Mouse (Mus musculus): ENCODE measurements around the gene Ankrd40. TPM values are rescaled to one million over a fixed set of nuclear protein-coding genes. Genes with fewer than 3 reads are reported as not detected.

The Ankrd40 gene
- polyA plus RNA-seq, 1 experiment from 2014 or later: 11.1 TPM

DNA sequence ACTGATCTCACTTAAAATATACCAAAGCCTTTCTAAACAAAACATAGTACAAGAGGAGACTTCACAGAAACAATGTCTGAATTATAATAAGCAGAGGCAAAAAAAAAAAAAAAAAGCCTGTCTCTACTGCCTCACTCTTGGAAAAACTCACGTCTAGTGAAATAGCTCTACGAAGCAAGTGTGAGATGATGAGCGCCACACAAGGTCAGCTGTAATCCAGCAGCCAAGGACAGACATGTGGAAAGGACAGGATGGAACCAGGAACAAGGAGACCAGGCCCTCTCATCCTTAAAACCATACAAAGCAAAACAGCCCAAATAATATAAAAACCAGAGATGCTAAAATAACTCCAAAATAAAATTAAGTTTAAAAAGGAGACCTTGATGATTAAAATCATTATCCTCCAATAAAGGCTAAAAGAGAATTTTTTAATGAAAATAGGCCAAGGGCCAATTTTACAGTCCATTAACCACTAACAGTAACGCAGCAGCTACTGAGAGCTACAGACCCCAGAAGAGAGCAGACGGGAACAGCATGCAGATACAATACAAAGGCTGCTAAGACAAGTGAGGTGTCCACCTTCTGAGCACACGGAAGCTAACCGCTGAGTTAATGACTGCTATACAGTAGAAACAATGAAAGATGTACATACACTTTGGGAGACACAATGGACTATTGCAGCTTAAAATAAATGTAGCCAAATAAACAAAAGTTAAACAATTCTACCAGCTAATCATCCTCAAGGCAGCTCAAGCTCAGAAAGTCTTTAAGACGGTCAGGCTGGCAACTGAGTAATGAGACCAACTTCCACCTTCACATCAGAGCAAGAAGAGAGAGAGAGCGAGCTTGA lies 32.6 kb upstream of the Ankrd40 start:
- Histone ChIP-seq H3K9me3 (replicated peaks; ENCODE audit: control insufficient read depth, low read length) (no peaks in the 10 kb centered on the region), H3K36me3 (ENCODE audit: control insufficient read depth, insufficient read depth, low read length) (peaks cover 26% of the 10 kb centered on the region), H3K4me1 (ENCODE audit: control insufficient read depth, insufficient read depth, low read length) (no peaks in the 10 kb centered on the region), H3K27me3 (ENCODE audit: control insufficient read depth, insufficient read depth, low read length) (no peaks in the 10 kb centered on the region), H3K9ac (ENCODE audit: low read length) (no peak overlapping the region), H3K4me2 (ENCODE audit: low read depth, low read length) (no peak overlapping the region), H3K4me3 (replicated peaks; ENCODE audit: low read length) (no peak overlapping the region), H3K27ac (ENCODE audit: low read length) (no peak overlapping the region)
- ATAC-seq (ENCODE audit: insufficient read depth, low FRiP score): no peak
- 82% methylated on average over 9 of the region's 9 CpGs for WGBS

DNA sequence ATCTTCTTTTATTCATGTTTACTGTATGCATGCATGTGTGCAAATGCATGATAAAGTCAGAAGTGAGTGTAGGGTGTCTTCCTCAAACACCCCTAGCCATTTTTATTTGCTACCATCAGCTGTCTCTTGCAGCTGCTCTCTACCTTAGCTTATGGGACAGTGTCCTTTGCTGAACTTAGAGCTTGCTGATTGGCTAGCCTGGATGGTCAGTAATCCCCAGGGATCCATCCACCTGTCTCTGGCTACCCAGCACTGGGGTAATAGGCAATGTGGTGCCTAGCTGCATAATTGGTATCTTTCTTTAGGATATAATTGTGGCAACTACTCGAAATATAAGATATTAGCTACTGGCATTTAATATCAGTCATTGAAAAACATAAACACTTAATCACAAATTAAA lies 15.1 kb upstream of the Ankrd40 start:
- no peak overlapping the region for H3K4me2 ChIP-seq (ENCODE audit: low read depth, low read length)
- ATAC-seq (ENCODE audit: insufficient read depth, low FRiP score): no peak
- no peaks in the 10 kb centered on the region for H3K27me3 ChIP-seq (ENCODE audit: control insufficient read depth, insufficient read depth, low read length)
- no peak overlapping the region for H3K9ac ChIP-seq (ENCODE audit: low read length)
- H3K4me1 ChIP-seq (ENCODE audit: control insufficient read depth, insufficient read depth, low read length): peaks cover 36% of the 10 kb centered on the region
- no peak overlapping the region for H3K27ac ChIP-seq (ENCODE audit: low read length)
- no peaks in the 10 kb centered on the region for H3K36me3 ChIP-seq (ENCODE audit: control insufficient read depth, insufficient read depth, low read length)
- WGBS: 85% methylated on average over 1 of the region's 1 CpGs
- no peak overlapping the region for H3K4me3 ChIP-seq (replicated peaks; ENCODE audit: low read length)
- no peaks in the 10 kb centered on the region for H3K9me3 ChIP-seq (replicated peaks; ENCODE audit: control insufficient read depth, low read length)

GRCm38 (mm10) chr11:94314098-94314652 lies 13.6 kb upstream of the Ankrd40 start:
- H3K4me3 ChIP-seq (replicated peaks; ENCODE audit: low read length): no peak overlapping the region
- peaks cover 42% of the 10 kb centered on the region for H3K4me1 ChIP-seq (ENCODE audit: control insufficient read depth, insufficient read depth, low read length)
- no peak for ATAC-seq (ENCODE audit: insufficient read depth, low FRiP score)
- WGBS: 51% methylated on average over 2 of the region's 2 CpGs
- no peak overlapping the region for H3K4me2 ChIP-seq (ENCODE audit: low read depth, low read length)
- H3K9me3 ChIP-seq (replicated peaks; ENCODE audit: control insufficient read depth, low read length): no peaks in the 10 kb centered on the region
- H3K36me3 ChIP-seq (ENCODE audit: control insufficient read depth, insufficient read depth, low read length): no peaks in the 10 kb centered on the region
- no peak overlapping the region for H3K9ac ChIP-seq (ENCODE audit: low read length)
- H3K27ac ChIP-seq (ENCODE audit: low read length): no peak overlapping the region
- no peaks in the 10 kb centered on the region for H3K27me3 ChIP-seq (ENCODE audit: control insufficient read depth, insufficient read depth, low read length)

DNA sequence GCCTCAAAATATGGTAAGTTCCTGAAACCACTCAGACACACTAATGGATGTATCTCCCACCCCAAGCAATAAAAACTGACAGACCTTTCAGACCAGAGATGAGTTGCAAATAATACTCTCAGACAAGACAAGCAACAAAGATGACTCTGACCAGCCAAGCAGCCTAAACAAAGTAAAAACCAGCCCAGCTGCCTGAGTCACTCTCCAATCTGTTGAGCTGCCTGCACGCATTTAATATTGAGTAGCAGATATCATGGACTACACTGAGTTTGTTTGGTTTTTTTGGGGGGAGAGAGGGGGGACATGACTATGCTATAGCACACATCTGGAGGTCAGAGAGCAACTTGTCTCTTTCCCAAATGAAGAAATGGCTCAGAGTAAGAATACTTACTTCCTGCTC lies 12.5 kb upstream of the Ankrd40 start:
- Histone ChIP-seq H3K9me3 (replicated peaks; ENCODE audit: control insufficient read depth, low read length) (no peaks in the 10 kb centered on the region), H3K27ac (ENCODE audit: low read length) (peak overlapping the region; percentile 33; the same call in 1 of the 2 replicates), H3K4me3 (replicated peaks; ENCODE audit: low read length) (no peak overlapping the region), H3K27me3 (ENCODE audit: control insufficient read depth, insufficient read depth, low read length) (no peaks in the 10 kb centered on the region), H3K4me1 (ENCODE audit: control insufficient read depth, insufficient read depth, low read length) (peaks cover 48% of the 10 kb centered on the region), H3K36me3 (ENCODE audit: control insufficient read depth, insufficient read depth, low read length) (no peaks in the 10 kb centered on the region), H3K4me2 (ENCODE audit: low read depth, low read length) (no peak overlapping the region), H3K9ac (ENCODE audit: low read length) (no peak overlapping the region)
- 28% methylated on average over 1 of the region's 1 CpGs for WGBS
- ATAC-seq (ENCODE audit: insufficient read depth, low FRiP score): no peak

- Histone ChIP-seq H3K9ac (ENCODE audit: low read length) (no peak overlapping the region), H3K36me3 (ENCODE audit: control insufficient read depth, insufficient read depth, low read length) (no peaks in the 10 kb centered on the region), H3K4me3 (replicated peaks; ENCODE audit: low read length) (no peak overlapping the region), H3K4me2 (ENCODE audit: low read depth, low read length) (no peak overlapping the region), H3K27ac (ENCODE audit: low read length) (no peak overlapping the region), H3K9me3 (replicated peaks; ENCODE audit: control insufficient read depth, low read length) (no peaks in the 10 kb centered on the region), H3K27me3 (ENCODE audit: control insufficient read depth, insufficient read depth, low read length) (no peaks in the 10 kb centered on the region), H3K4me1 (ENCODE audit: control insufficient read depth, insufficient read depth, low read length) (peaks cover 50% of the 10 kb centered on the region)
- 56% methylated on average over 2 of the region's 2 CpGs for WGBS
- no peak for ATAC-seq (ENCODE audit: insufficient read depth, low FRiP score)
Measured at GRCm38 (mm10) chr11:94316528-94316927, 11.3 kb upstream of the Ankrd40 start.

DNA sequence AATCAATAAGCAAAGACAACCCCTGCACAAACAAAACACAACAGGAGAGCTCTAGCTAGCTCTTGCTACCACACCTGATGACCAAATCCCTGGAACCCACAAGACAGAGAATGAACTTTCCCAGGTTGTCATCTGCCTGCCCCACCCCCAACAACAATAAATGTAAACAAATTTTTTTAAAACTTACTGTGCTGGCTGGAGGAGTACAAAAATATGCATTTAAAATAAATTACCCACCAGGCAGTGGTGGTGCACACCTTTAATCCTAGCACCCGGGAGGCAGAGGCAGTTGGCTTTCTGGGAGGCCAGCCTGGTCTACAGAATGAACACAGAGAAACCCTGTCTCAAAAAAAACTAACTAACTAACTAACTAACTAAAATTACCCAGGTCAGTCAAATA lies 10.8 kb upstream of the Ankrd40 start:
- Histone ChIP-seq H3K4me2 (ENCODE audit: low read depth, low read length) (no peak overlapping the region), H3K4me1 (ENCODE audit: control insufficient read depth, insufficient read depth, low read length) (peaks cover 50% of the 10 kb centered on the region), H3K27me3 (ENCODE audit: control insufficient read depth, insufficient read depth, low read length) (no peaks in the 10 kb centered on the region), H3K27ac (ENCODE audit: low read length) (no peak overlapping the region), H3K4me3 (replicated peaks; ENCODE audit: low read length) (no peak overlapping the region), H3K9ac (ENCODE audit: low read length) (no peak overlapping the region), H3K9me3 (replicated peaks; ENCODE audit: control insufficient read depth, low read length) (no peaks in the 10 kb centered on the region), H3K36me3 (ENCODE audit: control insufficient read depth, insufficient read depth, low read length) (no peaks in the 10 kb centered on the region)
- 46% methylated on average over 1 of the region's 1 CpGs for WGBS
- ATAC-seq (ENCODE audit: insufficient read depth, low FRiP score): no peak

- Histone ChIP-seq H3K9me3 (replicated peaks; ENCODE audit: control insufficient read depth, low read length) (no peaks in the 10 kb centered on the region), H3K27ac (ENCODE audit: low read length) (no peak overlapping the region), H3K27me3 (ENCODE audit: control insufficient read depth, insufficient read depth, low read length) (no peaks in the 10 kb centered on the region), H3K36me3 (ENCODE audit: control insufficient read depth, insufficient read depth, low read length) (no peaks in the 10 kb centered on the region), H3K4me2 (ENCODE audit: low read depth, low read length) (no peak overlapping the region), H3K9ac (ENCODE audit: low read length) (no peak overlapping the region), H3K4me3 (replicated peaks; ENCODE audit: low read length) (no peak overlapping the region), H3K4me1 (ENCODE audit: control insufficient read depth, insufficient read depth, low read length) (peaks cover 51% of the 10 kb centered on the region)
- no peak for ATAC-seq (ENCODE audit: insufficient read depth, low FRiP score)
- WGBS: 46% methylated on average over 4 of the region's 4 CpGs
Measured at GRCm38 (mm10) chr11:94317515-94317914, 10.3 kb upstream of the Ankrd40 start.

GRCm38 (mm10) chr11:94318056-94318455 lies 9.7 kb upstream of the Ankrd40 start:
- H3K36me3 ChIP-seq (ENCODE audit: control insufficient read depth, insufficient read depth, low read length): no peaks in the 10 kb centered on the region
- H3K4me3 ChIP-seq (replicated peaks; ENCODE audit: low read length): no peak overlapping the region
- no peaks in the 10 kb centered on the region for H3K9me3 ChIP-seq (replicated peaks; ENCODE audit: control insufficient read depth, low read length)
- no peak overlapping the region for H3K4me2 ChIP-seq (ENCODE audit: low read depth, low read length)
- no peak for ATAC-seq (ENCODE audit: insufficient read depth, low FRiP score)
- 69% methylated on average over 5 of the region's 5 CpGs for WGBS
- H3K27ac ChIP-seq (ENCODE audit: low read length): no peak overlapping the region
- H3K27me3 ChIP-seq (ENCODE audit: control insufficient read depth, insufficient read depth, low read length): no peaks in the 10 kb centered on the region
- peaks cover 53% of the 10 kb centered on the region for H3K4me1 ChIP-seq (ENCODE audit: control insufficient read depth, insufficient read depth, low read length)
- H3K9ac ChIP-seq (ENCODE audit: low read length): no peak overlapping the region

Measured in stomach, embryonic 16.5 days (tissue).